Comparison of ENCODE assay signal across 22 mouse cellular contexts in the genomic region with DNA sequence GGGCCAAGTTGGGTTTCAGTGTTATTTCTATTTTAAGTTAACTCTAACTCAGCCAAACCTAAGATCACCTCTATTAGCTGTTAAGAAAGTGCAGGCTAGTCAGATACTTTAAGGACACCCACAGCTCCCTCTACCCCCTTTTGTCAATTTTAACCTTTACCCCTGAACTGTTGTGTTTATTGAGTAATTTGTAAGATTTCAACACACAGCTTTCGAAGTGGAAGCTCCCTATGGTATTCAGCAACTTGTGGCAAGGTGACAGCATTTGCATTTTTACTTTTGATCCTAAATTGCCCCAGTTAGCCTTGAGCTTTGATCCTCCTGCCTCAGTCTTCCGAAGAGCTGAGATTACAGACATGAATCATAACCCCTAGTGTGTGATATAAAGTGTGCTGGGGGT.
DNase-seq lines count a peak whose midpoint lies in the region; ATAC-seq and TF ChIP-seq lines count a peak whose summit lies in the region.
"Had no signal": no experiment of that assay in that cellular context is flagged by ENCODE, and none has a peak within 500 bp of the region (broad histone marks: within the 10 kb centered on the region; RNA-seq: fewer than 3 reads in every experiment).

No protein-coding gene starts in this region.

- H3K9me3 ChIP-seq in liver, postnatal 0 days (ENCODE audit: low read length): no peaks in the 10 kb centered on the region
- H3K9me3 ChIP-seq: embryonic facial prominence, embryonic 10.5 days; embryonic facial prominence, embryonic 12.5 days; forebrain, embryonic 13.5 days; forebrain, embryonic 15.5 days had no signal

- H3K27me3 ChIP-seq in liver, postnatal 0 days (ENCODE audit: insufficient read depth, low read length): no peaks in the 10 kb centered on the region
- H3K27me3 ChIP-seq: CH12.LX; embryonic facial prominence, embryonic 12.5 days; forebrain, embryonic 13.5 days; forebrain, embryonic 15.5 days had no signal

- no peak overlapping the region for H3K4me2 ChIP-seq in liver, postnatal 0 days (ENCODE audit: low read depth, low read length)
- H3K4me2 ChIP-seq: embryonic facial prominence, embryonic 12.5 days; forebrain, embryonic 13.5 days; forebrain, embryonic 15.5 days had no signal

- no peak for TF ChIP-seq EP300 in liver, postnatal 0 days (IDR thresholded peaks at IDR 0.05; ENCODE audit: low read depth)

- no peak overlapping the region for H3K4me3 ChIP-seq in liver, postnatal 0 days (ENCODE audit: low read depth, low read length)
- H3K4me3 ChIP-seq in brown adipose tissue, adult 24 weeks (ENCODE audit: insufficient read depth, low read depth, low read length): no peak overlapping the region
- H3K4me3 ChIP-seq: embryonic facial prominence, embryonic 10.5 days; embryonic facial prominence, embryonic 12.5 days; forebrain, embryonic 13.5 days; forebrain, embryonic 15.5 days had no signal

- no peak overlapping the region for H3K27ac ChIP-seq in liver, postnatal 0 days (ENCODE audit: low read depth)
- peak overlapping the region; percentile 45 for H3K27ac ChIP-seq in brown adipose tissue, adult 24 weeks (replicated peaks; ENCODE audit: low read depth, low read length)
- H3K27ac ChIP-seq: embryonic facial prominence, embryonic 10.5 days; embryonic facial prominence, embryonic 12.5 days; forebrain, embryonic 13.5 days; forebrain, embryonic 15.5 days had no signal

- H3K4me1 ChIP-seq in liver, postnatal 0 days (ENCODE audit: insufficient read depth): no peaks in the 10 kb centered on the region
- peaks cover 4% of the 10 kb centered on the region; the same call in 1 of the 2 replicates for H3K4me1 ChIP-seq in brown adipose tissue, adult 24 weeks (ENCODE audit: control insufficient read depth, insufficient read depth, insufficient read length, low read length)
- H3K4me1 ChIP-seq: embryonic facial prominence, embryonic 10.5 days; embryonic facial prominence, embryonic 12.5 days; forebrain, embryonic 13.5 days; forebrain, embryonic 15.5 days had no signal

- ATAC-seq in liver, postnatal 0 days: peak; percentile 62; the same call in 1 of the 2 replicates
- ATAC-seq: CD4-positive, CD25-positive, alpha-beta regulatory T cell, adult 4 months; forebrain, embryonic 13.5 days; forebrain, embryonic 15.5 days; forebrain, postnatal 0 days had no signal

- TF ChIP-seq CTCF in liver, postnatal 0 days (IDR thresholded peaks at IDR 0.05; ENCODE audit: low read depth): no peak

- DNase-seq in adrenal gland, adult 2 months: peak; percentile 5
- no peak for DNase-seq in adrenal gland, adult 18-20 months (ENCODE audit: low spot score in 2 of 2)
- DNase-seq in adrenal gland, postnatal 14 days: peak; percentile 8
- no peak for DNase-seq in adrenal gland, adult 8-10 months
- DNase-seq in liver, postnatal 0 days: no peak
- no peak for DNase-seq in liver
- no peak for DNase-seq in heart, postnatal 25 days (ENCODE audit: low spot score)
- DNase-seq: adrenal gland, postnatal 25 days; B cell, adult 2 months; cerebellum, adult 11 months; cerebellum, adult 18-20 months; cerebellum, adult 8-10 months; cerebellum, adult 9-11 months; cerebellum, postnatal 14 days; forebrain, postnatal 0 days had no signal

- H3K9ac ChIP-seq in liver, postnatal 0 days (replicated peaks): no peak overlapping the region
- H3K9ac ChIP-seq: embryonic facial prominence, embryonic 12.5 days; forebrain, embryonic 13.5 days; forebrain, embryonic 15.5 days; forebrain, postnatal 0 days had no signal

- WGBS in liver, postnatal 0 days (ENCODE audit: insufficient replicate concordance): 26% methylated on average over 2 of the region's 2 CpGs

- intact Hi-C loops in heart, postnatal 25 days (cut with DNase I): no loop called here

- no peaks in the 10 kb centered on the region for H3K36me3 ChIP-seq in liver, postnatal 0 days (replicated peaks; ENCODE audit: insufficient read depth, low read length)
- H3K36me3 ChIP-seq: embryonic facial prominence, embryonic 10.5 days; embryonic facial prominence, embryonic 12.5 days; forebrain, embryonic 15.5 days had no signal

Comparison
In these comparisons a context has a peak if more than half of its experiments do, and no peak if none do; other contexts are left out.
1. DNase-seq: peak in adrenal gland, adult 2 months (single experiment) and adrenal gland, postnatal 14 days (single experiment); none in adrenal gland, adult 18-20 months (0 of 2), adrenal gland, adult 8-10 months (single experiment), liver, postnatal 0 days (single experiment), liver (single experiment) and heart, postnatal 25 days (single experiment).